Mouse (Mus musculus): ENCODE measurements at regions not wholly inside any gene's neighbourhood (a gene's known extent, or its start where the extent isn't known, plus 50 kb on each side); places are given as distances from the start of the nearest gene placed in this dataset.

DNA sequence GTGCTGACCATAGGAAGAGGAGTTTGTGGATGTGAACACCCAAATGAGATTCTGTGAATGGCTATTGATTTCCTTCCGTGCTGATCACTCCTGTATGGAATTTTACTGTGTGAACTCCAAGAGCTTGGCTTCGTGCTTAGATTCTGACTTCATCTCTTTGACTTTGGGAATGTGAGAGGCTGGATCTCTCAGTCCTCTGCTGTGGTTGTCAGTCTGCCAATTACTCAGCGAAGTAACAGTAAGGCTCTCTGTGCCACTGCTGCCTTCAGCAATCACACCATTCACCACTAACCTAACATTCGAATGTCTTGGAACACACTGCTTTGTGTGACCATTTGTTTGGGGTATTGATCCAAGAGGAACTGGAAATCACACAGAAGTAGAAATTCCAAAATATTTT lies 291.5 kb downstream of the Gm21750 start:
- DNase-seq (ENCODE audit: low spot score in 2 of 2) = no peak

DNA sequence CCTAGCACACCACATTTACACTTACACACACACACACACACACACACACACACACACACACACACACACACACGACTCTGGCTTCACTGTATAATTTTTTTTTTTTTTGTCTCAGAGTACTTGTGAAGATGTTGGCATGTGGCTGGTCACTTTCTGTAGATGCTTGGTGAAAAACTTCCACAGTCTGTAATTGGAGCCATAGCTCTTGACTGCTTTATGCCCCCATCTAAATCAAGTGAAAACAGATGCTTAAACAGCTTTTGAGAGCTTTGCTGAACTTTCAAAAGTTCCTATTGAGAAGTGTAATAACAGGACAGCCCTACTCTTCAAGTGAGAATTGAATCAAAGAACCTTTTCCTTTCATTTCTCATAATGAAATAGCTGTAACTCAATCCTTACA lies 317.7 kb downstream of the Gm21750 start:
- no peak for DNase-seq (ENCODE audit: low spot score in 2 of 2)

DNA sequence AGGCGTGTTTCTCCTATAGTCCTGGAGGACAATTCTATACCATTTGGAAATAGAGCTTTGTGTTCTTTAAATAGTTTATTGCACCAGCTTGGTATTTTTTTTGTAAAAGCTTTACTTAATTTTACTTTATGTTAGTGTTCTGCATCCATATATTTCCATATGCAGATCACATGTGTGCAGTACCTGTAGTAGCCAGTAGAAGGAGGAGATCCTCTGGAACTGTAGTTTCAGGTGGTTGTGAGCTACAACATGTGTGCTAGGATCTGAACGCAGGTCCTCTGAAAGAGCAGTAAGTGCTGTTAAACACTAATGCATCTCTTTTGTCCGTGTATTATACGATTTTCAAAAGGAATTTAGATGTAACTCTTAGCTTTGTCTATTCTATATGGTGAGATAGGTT lies 335.2 kb downstream of the Gm21750 start:
- DNase-seq (ENCODE audit: low spot score in 2 of 2) = no peak

DNA sequence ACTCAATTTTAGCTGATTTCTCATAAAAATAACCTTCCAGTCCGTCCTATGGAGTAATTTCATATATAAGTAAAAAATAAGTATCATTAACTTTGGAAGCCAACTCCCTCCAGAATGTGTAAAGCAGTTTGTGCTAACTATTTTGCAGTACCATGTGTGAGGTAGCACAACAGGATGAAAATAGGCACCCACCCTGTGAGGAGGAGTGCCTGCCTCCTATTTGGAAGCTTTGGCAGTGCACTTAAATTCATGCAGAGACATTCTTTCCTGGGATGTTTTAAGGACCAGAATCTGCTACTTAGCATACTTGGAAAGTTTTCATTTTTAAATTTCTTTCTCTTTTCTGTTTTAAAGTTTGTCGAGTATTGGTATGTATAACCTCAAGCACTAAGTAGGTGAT lies 336.8 kb downstream of the Gm21750 start:
- no peak for DNase-seq (ENCODE audit: low spot score in 2 of 2)

DNA sequence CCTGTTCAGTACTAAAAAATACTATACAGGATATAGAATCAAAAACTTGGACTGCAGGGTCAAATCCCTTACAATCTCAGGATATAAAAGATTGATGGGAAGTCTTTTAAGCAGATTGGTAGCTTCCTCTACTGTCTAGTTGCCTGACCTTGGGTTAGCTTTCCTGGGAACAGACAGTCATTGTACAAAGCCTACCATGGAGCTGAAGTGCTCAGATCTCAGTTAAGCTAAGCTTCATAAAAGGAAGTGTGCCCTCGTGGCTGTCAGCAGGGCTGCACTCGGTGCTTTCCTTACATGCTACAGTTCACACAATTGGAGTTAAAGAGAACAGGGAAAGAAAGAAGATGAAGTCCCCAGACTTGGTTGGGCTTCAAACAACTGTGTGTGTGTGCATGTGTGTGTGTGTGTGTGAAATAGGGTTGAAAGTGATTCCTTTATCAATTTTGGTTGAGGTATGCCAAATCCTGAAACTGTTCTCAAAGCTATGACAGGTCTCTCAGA lies 338.4 kb downstream of the Gm21750 start:
- DNase-seq (ENCODE audit: low spot score in 2 of 2) = no peak

DNA sequence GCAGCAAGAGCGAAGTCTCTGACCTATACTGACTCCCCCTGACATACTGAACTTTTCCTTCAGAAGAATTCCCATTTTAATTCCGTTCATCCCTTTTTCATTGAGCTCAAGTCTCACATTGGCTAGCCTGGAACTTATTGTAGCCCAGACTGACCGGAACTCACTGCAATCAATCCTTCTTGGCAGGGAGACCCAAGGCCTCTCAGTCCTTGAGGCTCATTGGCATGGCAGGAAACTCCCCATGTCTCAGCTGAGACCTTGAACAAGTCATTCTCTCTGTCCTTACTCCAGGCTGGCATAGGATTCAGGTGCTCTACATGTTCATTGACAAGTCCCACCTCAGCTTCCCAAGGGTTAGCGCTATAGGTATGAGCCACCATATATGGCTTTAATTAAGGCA lies 345.9 kb downstream of the Gm21750 start:
- DNase-seq (ENCODE audit: low spot score in 2 of 2) = no peak

DNA sequence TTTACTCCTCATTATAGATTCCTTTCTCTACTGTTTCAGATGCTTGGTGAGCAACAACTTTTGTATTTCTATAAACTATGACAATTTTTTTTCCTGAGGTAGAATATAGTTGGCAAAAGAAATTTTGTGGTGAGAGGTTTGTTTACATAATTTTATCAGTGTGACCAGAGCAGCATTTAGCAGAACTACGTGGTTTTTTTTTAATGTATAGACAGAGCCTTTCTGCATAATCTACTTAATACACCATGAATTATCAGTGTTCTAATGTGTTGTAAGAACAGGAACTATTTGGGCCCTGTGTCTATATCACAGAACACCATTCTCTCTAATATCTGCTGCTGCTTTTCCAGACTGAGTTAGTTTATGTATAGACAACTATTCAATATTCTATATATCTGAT lies 350.5 kb downstream of the Gm21750 start:
- no peak for DNase-seq (ENCODE audit: low spot score in 2 of 2)

DNA sequence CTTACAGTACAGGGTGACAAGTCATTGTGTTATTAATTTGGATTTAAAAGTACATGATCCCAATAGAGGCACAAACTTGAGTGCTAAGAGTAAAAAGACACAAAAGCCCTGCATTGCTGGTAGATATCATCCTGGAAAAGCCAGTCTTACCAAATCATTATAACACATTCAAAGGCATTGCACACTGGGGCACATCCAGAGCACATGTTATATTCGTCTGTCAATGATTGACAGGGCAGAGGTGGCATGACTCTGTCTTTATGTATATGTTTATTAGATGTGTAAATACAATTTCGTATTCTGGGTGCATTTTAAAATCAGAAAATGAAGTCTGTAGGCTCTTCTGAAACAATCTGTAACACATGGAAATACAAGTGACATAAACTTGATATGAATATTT lies 358.4 kb downstream of the Gm21750 start:
- DNase-seq (ENCODE audit: low spot score in 2 of 2) = no peak

DNA sequence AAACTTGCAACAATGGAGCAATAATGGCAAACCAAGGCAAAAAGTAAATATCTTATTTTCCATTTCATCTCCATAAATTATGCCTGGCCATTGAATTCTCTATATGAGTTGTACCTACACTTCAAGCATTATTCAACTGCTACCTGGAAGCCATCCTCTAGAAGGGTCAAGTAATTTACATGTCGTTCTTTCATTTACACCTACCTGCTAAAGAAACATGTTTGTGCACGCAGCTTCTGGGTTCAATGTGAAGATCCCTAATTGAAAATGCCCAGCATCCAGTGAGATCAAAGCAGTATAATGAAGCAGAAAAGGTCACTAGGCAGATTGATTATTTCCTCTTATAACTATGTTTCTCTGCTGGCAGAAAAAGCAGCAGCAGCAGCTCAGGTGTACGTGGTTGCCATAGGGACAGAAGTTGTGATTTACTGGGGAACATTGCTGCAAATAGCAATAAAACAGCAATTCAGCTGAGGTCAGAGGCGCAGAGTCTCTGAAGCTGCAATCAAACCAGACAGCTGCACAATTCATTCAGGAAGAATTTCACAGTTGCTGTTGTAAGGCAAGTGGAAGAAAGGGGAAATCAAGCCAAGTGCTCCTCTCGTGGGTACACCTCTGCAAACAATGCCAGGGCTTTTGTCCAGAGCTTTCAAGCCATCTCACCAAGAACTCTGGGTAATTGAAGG lies 386.1 kb downstream of the Gm21750 start:
- no peak for DNase-seq (ENCODE audit: low spot score in 2 of 2)

DNA sequence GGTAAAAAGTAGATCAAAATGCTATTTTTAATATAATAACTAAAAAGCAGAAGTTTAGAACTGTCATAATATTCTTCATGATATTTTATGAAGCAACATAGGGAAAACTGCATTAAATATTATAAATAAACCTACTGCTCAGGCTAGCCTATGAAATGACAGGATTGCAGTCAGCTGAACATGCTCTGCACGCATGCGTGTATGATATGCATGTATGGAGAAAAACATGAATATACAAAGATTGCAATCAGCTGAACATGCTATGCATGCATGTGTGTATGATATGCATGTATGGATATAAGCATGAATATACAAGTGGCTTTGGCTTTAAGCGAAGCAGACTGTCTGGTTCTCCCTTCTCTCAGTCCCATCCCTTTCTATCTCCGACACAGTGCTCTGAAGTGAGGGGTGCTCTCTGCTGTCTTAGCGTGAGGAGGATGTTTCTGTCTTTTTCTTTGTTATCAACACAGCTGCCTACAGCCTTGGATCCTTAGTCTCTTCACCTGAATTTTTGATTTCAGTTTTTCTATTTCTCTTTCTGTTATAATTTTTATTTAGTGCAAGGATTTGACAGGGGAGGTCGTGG lies 386.8 kb downstream of the Gm21750 start:
- DNase-seq (ENCODE audit: low spot score in 2 of 2) = no peak

DNA sequence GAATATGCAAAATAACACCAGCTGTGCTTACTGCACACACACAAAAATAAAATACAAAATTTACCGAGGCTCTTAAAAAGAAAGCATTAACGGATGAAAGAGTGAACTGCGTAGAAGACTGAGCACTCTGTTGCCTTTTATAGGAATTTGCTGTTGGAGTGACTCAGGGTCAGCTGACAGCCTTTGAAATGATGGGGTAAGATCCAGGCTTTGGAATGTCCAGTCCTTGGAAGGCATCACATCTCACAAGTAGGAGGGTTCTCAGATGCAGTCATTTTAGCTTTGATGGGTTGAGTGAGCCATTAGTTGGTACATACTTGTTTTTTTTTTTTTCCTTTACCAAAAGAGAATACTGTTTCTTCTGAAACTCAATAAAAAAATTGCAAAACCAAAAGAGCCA lies 387.4 kb downstream of the Gm21750 start:
- no peak for DNase-seq (ENCODE audit: low spot score in 2 of 2)

DNA sequence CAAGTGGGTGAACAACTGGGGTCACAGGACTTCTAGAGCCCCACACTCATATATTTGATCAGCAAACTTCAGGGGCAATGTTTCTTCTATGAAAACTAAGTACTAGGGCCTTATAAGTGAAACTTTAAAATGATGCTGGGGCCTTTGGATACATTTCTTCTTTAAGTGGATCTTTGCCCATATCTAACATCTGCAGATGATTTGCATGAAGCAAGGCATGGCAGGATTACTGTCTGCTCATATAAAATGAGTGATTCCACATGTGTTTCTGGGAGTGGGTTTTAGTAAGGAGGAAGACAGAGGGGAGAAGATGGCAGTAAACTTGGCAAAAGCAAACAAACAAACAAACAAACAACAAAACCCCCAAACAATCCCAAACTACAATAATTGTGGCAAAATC lies 405.0 kb downstream of the Gm21750 start:
- no peak for DNase-seq (ENCODE audit: low spot score in 2 of 2)

DNA sequence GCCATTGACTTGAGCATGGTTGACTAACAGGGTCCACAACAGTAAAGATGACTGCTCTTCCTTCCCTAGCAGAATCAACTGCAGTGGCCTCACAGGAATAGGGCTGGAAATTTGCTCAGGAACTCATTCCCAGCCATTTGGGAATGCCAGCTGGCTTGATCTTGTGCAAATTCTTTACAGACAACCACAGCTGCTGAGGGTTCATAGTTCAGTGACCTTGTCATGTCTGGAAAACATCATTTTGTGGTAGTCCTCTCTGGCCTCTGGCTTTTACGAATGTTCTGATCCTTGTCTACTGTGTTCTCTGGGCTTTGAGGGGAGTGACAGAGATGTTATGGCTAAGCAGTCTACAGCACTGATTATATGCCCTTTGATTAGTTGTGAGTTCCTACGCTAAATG lies 432.0 kb downstream of the Gm21750 start:
- DNase-seq (ENCODE audit: low spot score in 2 of 2) = no peak

DNA sequence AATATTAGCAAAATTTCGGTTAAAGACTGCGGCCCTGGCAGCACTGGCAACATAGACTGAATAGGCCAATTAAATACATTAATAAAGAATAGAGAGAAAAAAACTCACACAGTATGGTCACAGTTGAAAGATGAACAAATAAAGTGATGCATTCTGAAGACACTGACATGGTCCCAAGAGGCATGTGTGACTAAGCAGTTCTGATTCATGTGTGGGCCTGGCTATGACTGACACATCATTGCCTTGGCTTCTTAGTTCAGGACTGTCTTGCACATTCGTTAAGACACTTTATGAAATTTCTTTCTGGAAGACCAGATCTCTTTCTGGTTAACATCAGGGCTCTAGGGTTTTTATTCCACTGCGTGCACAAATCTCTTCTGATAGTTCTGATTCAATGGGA lies 438.7 kb downstream of the Gm21750 start:
- no peak for DNase-seq (ENCODE audit: low spot score in 2 of 2)

DNA sequence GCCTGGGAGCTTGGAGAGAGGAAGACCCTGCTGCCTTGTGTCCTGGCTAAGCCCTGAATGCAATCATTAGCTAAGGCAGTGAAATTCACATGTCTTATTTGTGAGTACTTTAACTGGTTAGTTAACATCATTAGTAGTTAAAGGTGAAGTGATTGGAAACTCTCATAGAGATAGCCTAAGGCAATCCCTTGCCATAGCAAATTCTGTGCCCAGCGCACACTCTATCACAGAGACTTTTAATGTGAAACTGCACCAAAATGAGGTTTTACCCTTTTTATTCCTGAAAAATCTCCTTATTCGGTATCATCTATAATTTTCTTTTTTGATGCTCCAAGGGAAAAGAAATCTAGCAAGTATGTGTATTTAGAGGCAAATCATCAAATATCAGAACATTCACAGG lies 451.6 kb downstream of the Gm21750 start:
- no peak for DNase-seq (ENCODE audit: low spot score in 2 of 2)

DNA sequence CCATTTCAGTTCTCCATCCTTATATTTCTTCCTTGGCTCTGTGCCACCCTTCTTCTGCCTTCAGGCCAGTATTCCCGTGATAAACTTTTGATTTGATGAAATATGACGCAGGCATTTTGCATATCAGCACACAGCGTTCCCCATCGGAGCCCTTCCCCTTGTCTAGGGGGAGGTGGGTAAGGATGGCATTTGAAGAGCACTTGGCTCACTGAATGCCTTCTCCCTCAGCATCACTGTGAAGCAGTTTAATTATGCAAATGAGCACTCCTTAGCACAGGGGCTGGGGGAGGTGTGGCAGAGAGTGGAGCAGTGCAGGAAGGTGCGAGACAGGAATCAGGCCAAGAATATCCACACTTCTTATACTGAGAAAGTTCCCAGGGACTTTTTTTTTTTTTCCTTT lies 452.1 kb downstream of the Gm21750 start:
- DNase-seq (ENCODE audit: low spot score in 2 of 2) = no peak

DNA sequence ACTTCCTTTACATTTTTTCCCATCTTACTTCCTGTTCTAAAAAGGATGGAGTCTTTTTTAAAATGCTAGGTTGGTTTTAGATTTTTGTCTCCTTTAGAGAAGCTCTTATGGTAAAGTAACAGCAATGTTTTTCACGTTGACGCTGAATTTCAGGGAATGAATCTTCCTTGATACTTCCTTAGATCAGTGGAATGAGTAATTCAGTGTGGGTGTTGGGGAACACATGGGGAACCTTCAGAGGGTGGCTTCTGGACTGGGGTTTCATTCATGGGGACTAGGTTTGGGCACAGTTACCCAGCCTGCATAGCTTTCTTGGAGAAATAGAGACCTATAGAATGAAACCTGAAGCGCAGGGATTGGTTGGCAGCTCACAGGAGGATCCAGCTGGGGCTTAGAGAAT lies 452.5 kb downstream of the Gm21750 start:
- DNase-seq (ENCODE audit: low spot score in 2 of 2) = no peak

DNA sequence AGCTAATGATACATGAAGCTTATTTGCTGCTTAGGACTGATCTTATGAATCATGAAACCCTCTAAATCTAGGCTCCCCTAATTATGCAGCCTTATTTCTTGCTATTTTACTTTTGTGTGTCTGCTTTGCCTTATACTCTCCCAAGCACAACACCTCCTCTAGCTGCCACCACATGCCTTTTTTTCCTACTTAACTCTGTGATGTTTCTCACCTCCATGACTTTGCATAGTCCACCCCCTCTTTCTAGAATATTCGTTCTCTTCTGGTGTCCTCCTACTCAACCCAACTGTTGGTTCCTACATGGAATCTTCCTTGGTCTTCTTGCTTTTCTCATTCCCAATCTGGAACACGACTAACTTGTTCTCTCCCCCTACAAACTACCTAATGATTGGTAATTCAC lies 456.7 kb downstream of the Gm21750 start:
- no peak for DNase-seq (ENCODE audit: low spot score in 2 of 2)

DNA sequence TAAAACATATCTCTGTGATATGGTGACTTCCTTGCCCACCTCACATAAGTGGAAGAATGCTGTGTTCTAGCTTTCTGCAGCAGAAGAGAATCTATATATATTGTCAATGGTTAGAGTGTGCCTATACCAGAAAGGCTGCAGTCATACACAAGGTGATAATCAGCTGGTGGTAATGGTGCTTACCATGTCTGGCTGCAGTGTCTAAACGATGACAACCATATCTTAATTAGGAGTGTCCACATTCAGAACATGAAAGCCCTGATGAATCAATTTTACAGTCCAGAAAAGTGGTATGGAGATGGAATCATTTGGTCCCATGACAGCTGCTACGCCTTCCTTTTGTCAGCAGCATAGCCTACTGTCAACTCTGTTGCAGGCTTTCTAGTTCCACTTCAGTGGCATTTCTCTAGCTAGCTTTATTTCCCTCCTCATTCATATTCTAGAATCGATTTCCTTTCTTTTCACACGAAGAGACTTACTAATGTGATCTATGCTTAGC lies 484.2 kb downstream of the Gm21750 start:
- DNase-seq (ENCODE audit: low spot score in 2 of 2) = no peak

DNA sequence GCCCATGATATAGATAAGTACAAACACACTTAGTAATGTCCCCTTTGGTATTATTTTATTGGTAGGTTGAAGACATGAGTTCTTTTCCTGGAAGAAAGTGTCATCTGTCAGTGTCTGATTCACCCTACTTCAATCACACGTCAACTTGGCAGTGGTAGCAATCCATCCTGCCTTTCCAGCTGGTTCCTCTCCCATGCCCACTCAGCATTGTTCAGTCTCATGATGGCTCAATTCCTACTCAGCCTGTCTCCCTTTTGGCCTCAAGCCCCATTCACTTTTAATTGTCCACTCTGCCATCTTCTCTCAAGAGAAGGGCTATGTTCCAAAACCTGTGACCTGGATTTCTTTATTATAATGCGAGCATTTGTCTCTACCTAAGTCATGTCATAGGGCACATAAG lies 474.4 kb upstream of the Htr2a start:
- no peak for DNase-seq (ENCODE audit: low spot score in 2 of 2)

DNA sequence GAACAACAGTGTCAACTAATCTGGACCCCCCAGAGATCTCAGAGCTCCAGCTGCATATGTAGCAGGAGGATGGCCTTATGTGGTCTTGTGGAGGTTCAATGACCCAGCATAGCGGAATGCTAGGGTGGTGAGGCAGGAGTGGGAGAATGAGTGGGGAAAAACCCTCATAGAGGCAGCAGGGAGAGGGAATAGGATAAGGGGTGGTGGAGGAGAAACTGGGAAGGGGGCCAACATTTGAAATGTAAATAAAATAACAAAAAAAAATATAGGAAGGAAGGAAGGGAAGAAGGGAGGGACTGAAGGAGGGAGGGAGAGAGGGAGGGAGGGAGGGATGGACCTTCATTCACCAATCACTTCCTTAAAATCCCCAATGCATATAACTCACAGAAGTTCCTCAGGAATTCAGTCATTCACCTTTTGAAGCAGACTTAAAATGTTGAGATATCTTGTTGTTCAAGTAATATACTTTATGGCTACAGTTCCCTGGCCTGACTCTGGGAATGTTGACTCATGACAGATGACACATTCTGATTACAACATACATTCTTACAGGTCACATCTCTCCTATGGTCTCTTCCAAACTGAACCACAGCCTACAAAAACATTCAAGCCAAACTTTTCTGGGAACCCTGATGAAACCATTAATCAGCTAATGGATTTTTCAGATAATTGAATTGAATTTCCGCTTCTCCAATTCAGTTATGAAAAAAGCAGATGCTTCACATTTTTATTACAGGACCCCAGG lies 471.3 kb upstream of the Htr2a start:
- DNase-seq (ENCODE audit: low spot score in 2 of 2) = no peak

DNA sequence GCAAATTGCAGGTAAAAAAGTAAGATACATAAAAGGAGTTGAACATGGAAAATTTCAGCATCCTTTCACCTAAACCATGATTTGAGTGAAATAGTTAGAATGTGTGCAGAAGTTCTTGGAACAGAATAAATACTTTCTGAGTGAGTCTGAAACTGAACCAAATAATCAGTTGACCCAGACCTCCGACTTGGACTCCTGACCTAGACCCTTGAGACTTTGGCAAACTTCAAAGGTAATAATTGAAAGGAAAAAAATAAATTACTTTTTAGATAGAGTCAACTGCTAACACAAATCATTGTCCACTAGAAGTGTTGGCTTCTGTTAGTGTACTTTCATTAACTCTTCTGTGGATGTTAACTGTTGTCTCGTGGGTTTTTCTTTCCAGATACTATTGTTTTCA lies 460.6 kb upstream of the Htr2a start:
- no peak for DNase-seq (ENCODE audit: low spot score in 2 of 2)

DNA sequence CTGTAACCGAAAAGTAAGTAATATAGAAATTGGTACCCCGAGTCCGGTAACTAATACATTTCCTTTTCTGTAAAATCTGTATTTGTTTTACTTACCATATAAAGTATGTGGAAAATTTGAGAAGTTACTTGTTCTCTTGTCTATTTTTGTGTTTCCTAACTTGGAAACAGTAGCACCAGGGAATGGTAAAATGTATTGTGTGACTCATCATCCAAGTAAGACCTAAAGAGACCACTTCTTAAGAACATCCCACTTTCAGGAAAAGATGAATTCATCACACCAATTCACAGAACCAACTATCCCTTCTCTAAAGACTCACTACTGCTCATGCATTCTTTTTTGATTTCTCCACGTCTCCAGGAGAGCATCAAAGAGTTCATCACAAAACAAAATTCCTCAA lies 457.6 kb upstream of the Htr2a start:
- DNase-seq (ENCODE audit: low spot score in 2 of 2) = no peak

Data from urinary bladder, postnatal 36 days (tissue).